ENCODE assay signal across 30 mouse cellular contexts in genomic region chr3:116635799-116636198, GRCm38 (mm10). TPM values are rescaled to one million over a fixed set of nuclear protein-coding genes. Genes with fewer than 3 reads are reported as not detected.
A peak's percentile ranks its signal among the peaks of the same experiment; 100 is the strongest.
DNase-seq lines count a peak whose midpoint lies in the region; ATAC-seq and TF ChIP-seq lines count a peak whose summit lies in the region.
"Had no signal": no experiment of that assay in that cellular context is flagged by ENCODE, and none has a peak within 500 bp of the region (broad histone marks: within the 10 kb centered on the region; RNA-seq: fewer than 3 reads in every experiment).

No protein-coding gene starts in this region.

- no peak for TF ChIP-seq EP300 in stomach, postnatal 0 days (optimal IDR thresholded peaks at IDR 0.05)

- no peaks in the 10 kb centered on the region for H3K9me3 ChIP-seq in hindbrain, embryonic 13.5 days
- no peaks in the 10 kb centered on the region for H3K9me3 ChIP-seq in hindbrain, embryonic 10.5 days
- H3K9me3 ChIP-seq in intestine, postnatal 0 days (ENCODE audit: control insufficient read depth): no peaks in the 10 kb centered on the region
- no peaks in the 10 kb centered on the region for H3K9me3 ChIP-seq in intestine, embryonic 16.5 days (ENCODE audit: control insufficient read depth, low read length)
- H3K9me3 ChIP-seq in stomach, postnatal 0 days (ENCODE audit: control insufficient read depth, low read length): no peaks in the 10 kb centered on the region
- H3K9me3 ChIP-seq: embryonic facial prominence, embryonic 12.5 days; forebrain, embryonic 12.5 days; forebrain, embryonic 15.5 days; G1E; heart, embryonic 10.5 days; heart, embryonic 13.5 days; intestine, embryonic 15.5 days had no signal

- no peak overlapping the region for H3K9ac ChIP-seq in hindbrain, embryonic 13.5 days
- no peak overlapping the region for H3K9ac ChIP-seq in intestine, postnatal 0 days (ENCODE audit: low read depth, low read length)
- no peak overlapping the region for H3K9ac ChIP-seq in intestine, embryonic 16.5 days (ENCODE audit: low read depth, low read length)
- H3K9ac ChIP-seq in stomach, postnatal 0 days (ENCODE audit: low read length): no peak overlapping the region
- H3K9ac ChIP-seq: embryonic facial prominence, embryonic 12.5 days; forebrain, embryonic 12.5 days; forebrain, embryonic 15.5 days; heart, embryonic 13.5 days; hindbrain, embryonic 14.5 days; intestine, embryonic 15.5 days had no signal

- H3K4me3 ChIP-seq in gastrocnemius, adult 2 months: no peak overlapping the region
- no peak overlapping the region for H3K4me3 ChIP-seq in hindbrain, embryonic 13.5 days
- no peak overlapping the region for H3K4me3 ChIP-seq in hindbrain, embryonic 10.5 days
- no peak overlapping the region for H3K4me3 ChIP-seq in intestine, postnatal 0 days (ENCODE audit: low read depth, low read length)
- H3K4me3 ChIP-seq in intestine, embryonic 16.5 days (ENCODE audit: low read length): no peak overlapping the region
- H3K4me3 ChIP-seq in stomach, postnatal 0 days (ENCODE audit: low read depth, low read length): no peak overlapping the region
- H3K4me3 ChIP-seq: embryonic facial prominence, embryonic 12.5 days; erythroblast, embryonic 14.5 days; forebrain, embryonic 12.5 days; forebrain, embryonic 15.5 days; heart, embryonic 10.5 days; heart, embryonic 13.5 days; intestine, embryonic 15.5 days had no signal

- peaks cover 88% of the 10 kb centered on the region for H3K36me3 ChIP-seq in hindbrain, embryonic 13.5 days
- H3K36me3 ChIP-seq in hindbrain, embryonic 10.5 days: peaks cover 100% of the 10 kb centered on the region
- H3K36me3 ChIP-seq in intestine, postnatal 0 days (ENCODE audit: control insufficient read depth, insufficient read depth): peaks cover 68% of the 10 kb centered on the region
- H3K36me3 ChIP-seq in intestine, embryonic 16.5 days (ENCODE audit: control insufficient read depth, insufficient read depth, low read length): peaks cover 17% of the 10 kb centered on the region
- H3K36me3 ChIP-seq in stomach, postnatal 0 days (ENCODE audit: control insufficient read depth, insufficient read depth, low read length): peaks cover 14% of the 10 kb centered on the region

- intact Hi-C loops in gastrocnemius, adult 2 months (cut with DNase I): no loop called here

- TF ChIP-seq CTCF in gastrocnemius, adult 2 months (IDR thresholded peaks at IDR 0.05): no peak
- TF ChIP-seq CTCF in intestine, postnatal 0 days (IDR thresholded peaks at IDR 0.05; ENCODE audit: low read depth): no peak
- TF ChIP-seq CTCF in stomach, postnatal 0 days (IDR thresholded peaks at IDR 0.05; ENCODE audit: low read depth): no peak

- no peaks in the 10 kb centered on the region for H3K27me3 ChIP-seq in hindbrain, embryonic 13.5 days
- no peaks in the 10 kb centered on the region for H3K27me3 ChIP-seq in hindbrain, embryonic 10.5 days (ENCODE audit: insufficient read depth, poor library complexity, severe bottlenecking)
- no peaks in the 10 kb centered on the region for H3K27me3 ChIP-seq in intestine, postnatal 0 days (replicated peaks; ENCODE audit: control insufficient read depth, insufficient read depth, low read length)
- no peaks in the 10 kb centered on the region for H3K27me3 ChIP-seq in intestine, embryonic 16.5 days (replicated peaks; ENCODE audit: control insufficient read depth, insufficient read depth, low read length)
- no peaks in the 10 kb centered on the region for H3K27me3 ChIP-seq in stomach, postnatal 0 days (ENCODE audit: control insufficient read depth, insufficient read depth, low read length)
- H3K27me3 ChIP-seq: CH12.LX; embryonic facial prominence, embryonic 12.5 days; forebrain, embryonic 12.5 days; forebrain, embryonic 15.5 days; heart, embryonic 13.5 days; intestine, embryonic 15.5 days; Patski had no signal

- peak overlapping the region; percentile 62 for H3K27ac ChIP-seq in gastrocnemius, adult 2 months
- H3K27ac ChIP-seq in hindbrain, embryonic 13.5 days: peak overlapping the region; percentile 66; the same call in 1 of the 2 replicates
- H3K27ac ChIP-seq in hindbrain, embryonic 10.5 days: no peak overlapping the region
- 0 out of 2 replicates have a peak overlapping the region, but pooled peaks have one; percentile 15 for H3K27ac ChIP-seq in intestine, postnatal 0 days (ENCODE audit: low read depth, low read length)
- H3K27ac ChIP-seq in intestine, embryonic 16.5 days (ENCODE audit: low read length): no peak overlapping the region
- no peak overlapping the region for H3K27ac ChIP-seq in stomach, postnatal 0 days (replicated peaks)
- H3K27ac ChIP-seq: embryonic facial prominence, embryonic 12.5 days; forebrain, embryonic 12.5 days; forebrain, embryonic 15.5 days; heart, embryonic 10.5 days; heart, embryonic 13.5 days; hindbrain, embryonic 14.5 days; intestine, embryonic 15.5 days had no signal

- ATAC-seq in hindbrain, embryonic 13.5 days (ENCODE audit: low FRiP score): no peak
- ATAC-seq in intestine, postnatal 0 days: no peak
- no peak for ATAC-seq in intestine, embryonic 16.5 days
- ATAC-seq in stomach, postnatal 0 days (ENCODE audit: low FRiP score, low TSS enrichment): peak; percentile 59; the same call in 1 of the 2 replicates
- ATAC-seq: forebrain, embryonic 15.5 days; intestine, embryonic 15.5 days; Patski had no signal

- H3K4me1 ChIP-seq in hindbrain, embryonic 13.5 days (replicated peaks): peaks cover 6% of the 10 kb centered on the region
- H3K4me1 ChIP-seq in hindbrain, embryonic 10.5 days (replicated peaks): no peaks in the 10 kb centered on the region
- 0 out of 2 replicates have a peak, but pooled peaks cover 3% of the 10 kb centered on the region for H3K4me1 ChIP-seq in intestine, postnatal 0 days (replicated peaks; ENCODE audit: control insufficient read depth, insufficient read depth, low read length)
- H3K4me1 ChIP-seq in intestine, embryonic 16.5 days (ENCODE audit: control insufficient read depth, insufficient read depth, low read length): no peaks in the 10 kb centered on the region
- no peaks in the 10 kb centered on the region for H3K4me1 ChIP-seq in stomach, postnatal 0 days (replicated peaks; ENCODE audit: control insufficient read depth, insufficient read depth)
- H3K4me1 ChIP-seq: embryonic facial prominence, embryonic 12.5 days; forebrain, embryonic 12.5 days; forebrain, embryonic 15.5 days; heart, embryonic 10.5 days; intestine, embryonic 15.5 days had no signal

- WGBS in hindbrain, embryonic 13.5 days: 73% methylated on average over 5 of the region's 5 CpGs
- WGBS in hindbrain, embryonic 10.5 days: 78% methylated on average over 5 of the region's 5 CpGs
- 44% methylated on average over 5 of the region's 5 CpGs for WGBS in intestine, postnatal 0 days
- WGBS in intestine, embryonic 16.5 days: 61% methylated on average over 5 of the region's 5 CpGs
- WGBS in stomach, postnatal 0 days: 45% methylated on average over 5 of the region's 5 CpGs

- H3K4me2 ChIP-seq in hindbrain, embryonic 13.5 days: no peak overlapping the region
- H3K4me2 ChIP-seq in intestine, postnatal 0 days (replicated peaks; ENCODE audit: low read depth): no peak overlapping the region
- H3K4me2 ChIP-seq in intestine, embryonic 16.5 days (ENCODE audit: low read depth, low read length): no peak overlapping the region
- no peak overlapping the region for H3K4me2 ChIP-seq in stomach, postnatal 0 days (replicated peaks; ENCODE audit: low read depth)
- H3K4me2 ChIP-seq: embryonic facial prominence, embryonic 12.5 days; forebrain, embryonic 12.5 days; forebrain, embryonic 15.5 days; heart, embryonic 13.5 days; hindbrain, embryonic 14.5 days; intestine, embryonic 15.5 days had no signal

- DNase-seq in gastrocnemius, adult 2 months: no peak
- DNase-seq in gastrocnemius, adult 18-20 months (ENCODE audit: low spot score): no peak
- DNase-seq in hindbrain, embryonic 10.5 days (ENCODE audit: low spot score): no peak
- peak; percentile 39 for DNase-seq in stomach, postnatal 0 days (ENCODE audit: low spot score)
- DNase-seq: adrenal gland, postnatal 10 days; adrenal gland, postnatal 36 days; B cell, adult 2 months; cerebellum, adult 18-20 months; cerebellum, adult 9-10 months; cerebellum, postnatal 14 days; gastrocnemius, postnatal 14 days had no signal

RNA-seq across cellular contexts. Expression of gene Trmt13, which starts 21.4 kb away (rescaled TPM):
- total RNA-seq in gastrocnemius, adult 2 months (2021): 1 to 10 TPM; 6.2 TPM
- total RNA-seq in gastrocnemius, adult 18-20 months (2021): 1 to 10 TPM; 3.3 to 4.6 TPM
- polyA plus RNA-seq in hindbrain, embryonic 13.5 days (2015; fragmentation: Nextera tagmentation; extraction: Ambion mirVana): 29.8 and 30.3 TPM in 2 replicates
- polyA plus RNA-seq in hindbrain, embryonic 10.5 days (2016; fragmentation: Nextera tagmentation; extraction: Ambion mirVana): 22.4 and 23.5 TPM in 2 replicates
- 8.2 and 11.0 TPM in 2 replicates for polyA plus RNA-seq in intestine, postnatal 0 days (2015; fragmentation: Nextera tagmentation; extraction: Ambion mirVana)
- polyA plus RNA-seq in intestine, embryonic 16.5 days (2015; fragmentation: Nextera tagmentation; extraction: Ambion mirVana): 17.0 and 20.5 TPM in 2 replicates
- 12.6 and 13.0 TPM in 2 replicates for polyA plus RNA-seq in stomach, postnatal 0 days (2015; fragmentation: Nextera tagmentation; extraction: Ambion mirVana)

RNA-seq across cellular contexts. Expression of gene Mfsd14a, which starts 26.7 kb away (rescaled TPM):
- total RNA-seq in gastrocnemius, adult 2 months (2021): 10 to 100 TPM; 11.7 to 12.8 TPM
- total RNA-seq in gastrocnemius, adult 18-20 months (2021): 10 to 100 TPM; 10.5 to 11.0 TPM
- polyA plus RNA-seq in hindbrain, embryonic 13.5 days (2015; fragmentation: Nextera tagmentation; extraction: Ambion mirVana): 62.6 and 63.3 TPM in 2 replicates
- 69.4 and 80.9 TPM in 2 replicates for polyA plus RNA-seq in hindbrain, embryonic 10.5 days (2016; fragmentation: Nextera tagmentation; extraction: Ambion mirVana)
- polyA plus RNA-seq in intestine, postnatal 0 days (2015; fragmentation: Nextera tagmentation; extraction: Ambion mirVana): 39.4 and 40.0 TPM in 2 replicates
- 81.3 TPM in 2 replicates for polyA plus RNA-seq in intestine, embryonic 16.5 days (2015; fragmentation: Nextera tagmentation; extraction: Ambion mirVana)
- 50.4 and 51.1 TPM in 2 replicates for polyA plus RNA-seq in stomach, postnatal 0 days (2015; fragmentation: Nextera tagmentation; extraction: Ambion mirVana)

RNA-seq across cellular contexts. Expression of gene Sass6, which starts 41.0 kb away (rescaled TPM):
- total RNA-seq in gastrocnemius, adult 2 months (2021): 1 to 10 TPM; 1.8 to 3.5 TPM
- 1 to 10 TPM; 1.6 to 2.0 TPM for total RNA-seq in gastrocnemius, adult 18-20 months (2021)
- polyA plus RNA-seq in hindbrain, embryonic 13.5 days (2015; fragmentation: Nextera tagmentation; extraction: Ambion mirVana): 18.6 and 21.6 TPM in 2 replicates
- polyA plus RNA-seq in hindbrain, embryonic 10.5 days (2016; fragmentation: Nextera tagmentation; extraction: Ambion mirVana): 28.5 and 36.1 TPM in 2 replicates
- polyA plus RNA-seq in intestine, postnatal 0 days (2015; fragmentation: Nextera tagmentation; extraction: Ambion mirVana): 4.1 TPM in 2 replicates
- 11.3 and 14.4 TPM in 2 replicates for polyA plus RNA-seq in intestine, embryonic 16.5 days (2015; fragmentation: Nextera tagmentation; extraction: Ambion mirVana)
- polyA plus RNA-seq in stomach, postnatal 0 days (2015; fragmentation: Nextera tagmentation; extraction: Ambion mirVana): 5.0 TPM in 2 replicates

RNA-seq across cellular contexts. Expression of gene Gm43191, which starts 45.3 kb away (rescaled TPM):
- not detected for total RNA-seq in gastrocnemius, adult 2 months (2021)
- total RNA-seq in gastrocnemius, adult 18-20 months (2021): not detected
- 0.68 and 2.6 TPM in 2 replicates for polyA plus RNA-seq in hindbrain, embryonic 13.5 days (2015; fragmentation: Nextera tagmentation; extraction: Ambion mirVana)
- polyA plus RNA-seq in hindbrain, embryonic 10.5 days (2016; fragmentation: Nextera tagmentation; extraction: Ambion mirVana): not detected in 2 replicates
- polyA plus RNA-seq in intestine, postnatal 0 days (2015; fragmentation: Nextera tagmentation; extraction: Ambion mirVana): not detected in 2 replicates
- polyA plus RNA-seq in intestine, embryonic 16.5 days (2015; fragmentation: Nextera tagmentation; extraction: Ambion mirVana): not detected in 2 replicates
- polyA plus RNA-seq in stomach, postnatal 0 days (2015; fragmentation: Nextera tagmentation; extraction: Ambion mirVana): not detected in 2 replicates
- total RNA-seq: adrenal gland, adult 18-20 months; adrenal gland, postnatal 10 days; adrenal gland, postnatal 36 days; CH12.LX; G1E; gastrocnemius, postnatal 14 days; gastrocnemius, postnatal 4 days; heart, adult 18-20 months had no signal
- polyA plus RNA-seq: embryonic facial prominence, embryonic 12.5 days; erythroblast, embryonic 14.5 days; forebrain, embryonic 12.5 days; G1E; heart, embryonic 13.5 days; heart, embryonic 16.5 days; hindbrain, embryonic 14.5 days; intestine, embryonic 15.5 days; kidney, adult 2 months had no signal

Comparison
In these comparisons a context has a peak if more than half of its experiments do, and no peak if none do; other contexts are left out.
1. H3K27ac ChIP-seq: peak in gastrocnemius, adult 2 months (single experiment), hindbrain, embryonic 13.5 days (single experiment) and intestine, postnatal 0 days (single experiment); none in hindbrain, embryonic 10.5 days (single experiment), intestine, embryonic 16.5 days (single experiment) and stomach, postnatal 0 days (single experiment).